Mouse (Mus musculus): ENCODE data around the gene Dlg1. TPM values are rescaled to one million over a fixed set of nuclear protein-coding genes. Genes with fewer than 3 reads are reported as not detected.

Dlg1 gene
- total RNA-seq, 2 experiments from 2014 or later: 44.2 to 48.5 TPM

- DNase-seq (ENCODE audit: low spot score in 2 of 2): no peak
Observed at GRCm38 (mm10) chr16:31898546-31899326, 235.5 kb downstream of the Dlg1 start.

- no peak for DNase-seq (ENCODE audit: low spot score in 2 of 2)
Observed at GRCm38 (mm10) chr16:31901886-31902285, 238.6 kb downstream of the Dlg1 start.

DNA sequence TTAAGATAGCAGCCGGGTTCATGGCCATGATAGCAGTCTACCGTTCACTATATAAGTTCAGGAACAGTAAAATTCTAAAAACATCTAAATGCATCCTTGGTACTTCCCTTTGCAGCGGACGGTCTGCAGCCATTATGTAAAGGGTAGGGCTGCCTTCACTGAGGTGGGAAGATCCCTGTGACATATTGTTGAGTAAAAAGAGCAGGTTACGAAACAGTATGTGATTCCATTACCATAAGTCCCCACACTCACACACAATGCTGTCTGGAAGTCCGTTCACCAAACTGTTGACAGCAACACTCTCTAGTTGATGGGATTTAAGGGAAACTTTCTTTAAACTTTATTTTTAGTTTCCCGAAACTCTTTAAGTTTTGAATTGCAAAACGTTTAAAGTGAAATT is 240.0 kb downstream of the Dlg1 start:
- DNase-seq (ENCODE audit: low spot score in 2 of 2): no peak

- no peak for DNase-seq (ENCODE audit: low spot score in 2 of 2)
Observed at GRCm38 (mm10) chr16:31905331-31905730, 242.1 kb downstream of the Dlg1 start.

DNA sequence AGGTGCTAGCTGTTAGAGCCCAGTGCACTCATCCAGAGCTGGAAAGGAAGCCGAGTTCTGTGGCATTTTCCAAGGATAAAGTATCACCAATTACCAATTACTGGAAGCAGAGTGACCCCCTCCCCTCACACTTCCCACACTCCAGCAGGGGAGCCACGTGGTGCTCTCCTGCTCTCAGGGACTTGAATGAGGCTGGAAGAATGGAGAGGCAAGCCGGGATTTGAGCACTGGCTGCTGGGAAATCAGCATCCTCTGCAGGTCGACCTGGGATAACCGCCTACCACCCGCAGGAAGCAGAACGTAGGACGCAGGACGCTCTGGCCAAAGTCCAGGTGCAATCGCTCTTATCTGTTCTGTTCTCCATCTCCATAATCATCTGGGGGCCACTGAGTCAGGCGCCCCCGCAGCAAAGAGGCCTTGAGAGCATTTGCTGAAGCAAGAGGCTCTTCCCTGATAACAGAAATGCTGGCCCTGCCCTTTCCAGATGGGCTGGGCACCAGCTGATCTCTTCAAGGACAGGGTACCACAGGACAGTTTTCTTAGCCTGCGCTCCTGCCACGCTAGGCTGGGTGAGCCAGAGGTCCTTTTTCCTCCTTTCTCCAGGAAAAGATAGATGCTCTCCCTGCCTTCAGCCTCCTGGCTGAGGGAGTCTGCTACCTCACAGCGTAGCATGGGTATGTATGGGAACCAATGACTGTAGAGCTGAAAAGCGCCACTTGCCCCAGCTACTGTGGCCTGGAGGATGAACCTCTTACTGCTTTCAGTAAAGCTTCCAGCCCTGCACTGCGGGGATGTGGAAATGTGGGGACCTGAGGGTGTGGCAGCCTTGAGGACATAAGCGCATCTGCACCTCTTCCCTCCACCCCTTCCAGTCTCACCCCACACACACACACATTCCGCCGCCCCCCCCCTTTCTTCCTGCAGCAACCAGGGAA is 242.9 kb downstream of the Dlg1 start:
- DNase-seq (ENCODE audit: low spot score in 2 of 2): no peak

DNA sequence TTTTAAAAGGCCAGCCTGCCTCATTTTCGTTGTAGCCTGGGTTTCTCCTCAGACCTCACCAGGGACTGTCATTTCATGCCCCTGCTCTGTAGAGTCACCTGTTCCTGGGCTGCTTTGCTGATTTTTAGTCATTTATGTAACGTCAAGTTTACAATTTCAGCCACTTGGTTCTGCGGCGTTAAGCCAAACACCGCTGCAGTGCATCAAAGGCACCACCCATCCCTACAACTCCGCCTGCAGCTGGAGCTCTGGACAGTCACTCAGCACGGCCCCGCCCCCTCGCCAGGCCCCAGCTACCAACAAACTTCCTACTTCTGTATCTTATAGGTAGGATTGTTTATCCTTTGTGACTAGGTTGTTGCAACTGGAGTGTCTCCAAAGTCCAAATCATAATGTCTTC is 243.7 kb downstream of the Dlg1 start:
- peak in 1 of 2 experiments; percentile 52 for DNase-seq (ENCODE audit: low spot score in 2 of 2)

GRCm38 (mm10) chr16:31908959-31909358 is 245.7 kb downstream of the Dlg1 start:
- DNase-seq (ENCODE audit: low spot score in 2 of 2): no peak

GRCm38 (mm10) chr16:31910281-31910847 is 247.1 kb downstream of the Dlg1 start:
- no peak for DNase-seq (ENCODE audit: low spot score in 2 of 2)

GRCm38 (mm10) chr16:31917776-31918175 is 254.5 kb downstream of the Dlg1 start:
- no peak for DNase-seq (ENCODE audit: low spot score in 2 of 2)

GRCm38 (mm10) chr16:31918248-31918724 is 255.0 kb downstream of the Dlg1 start:
- DNase-seq (ENCODE audit: low spot score in 2 of 2): peak; percentile 45 to 72

GRCm38 (mm10) chr16:31924368-31924767 is 261.1 kb downstream of the Dlg1 start:
- DNase-seq (ENCODE audit: low spot score in 2 of 2): no peak

Other genes with a start within 250 kb of the Dlg1 start
- 1 to 10 TPM; 1.8 to 2.9 TPM for gene Bdh1, start 241.2 kb upstream of the Dlg1 start, total RNA-seq (2021)
- gene Meltf, start 215.4 kb downstream of the Dlg1 start, total RNA-seq (2021): under 1 TPM in 1 of 2 experiments, not detected in 1; 0.08 TPM